Mouse (Mus musculus) lung, adult 2 months (tissue): ENCODE measurements around the gene Gm14226.
"Not testable (repeated sequence)": the region's sequence is repeated elsewhere in the genome, so short reads cannot be mapped to it uniquely, and the experiment has no call there.

ENCODE experiments used
- CTCF ChIP-seq: fragments of 200-500 bp; IDR thresholded peaks from 2 replicates; pipeline ENCODE4 v1.5.1; 2011; ENCODE audit warnings: mild to moderate bottlenecking, low read length, control low read depth; ENCODE audit not compliant: insufficient read depth
- POLR2A ChIP-seq: fragments of 200-500 bp; IDR thresholded peaks from 2 replicates; pipeline ENCODE4 v1.6.1; 2011; ENCODE audit warnings: low read depth, mild to moderate bottlenecking, control low read depth, low read length, borderline replicate concordance; ENCODE audit errors: extremely low read depth

- not testable (repeated sequence) for TF ChIP-seq CTCF, POLR2A
Measured at GRCm38 (mm10) chr2:155020247-155020826, 2.3 kb downstream of the Gm14226 start.
